Mouse (Mus musculus) neural tube, embryonic 12.5 days (tissue): ENCODE results near the gene Clasp1. TPM values are rescaled to one million over a fixed set of nuclear protein-coding genes. Genes with fewer than 3 reads are reported as not detected.

Experiments
- ATAC-seq: fragments of 200-750 bp; cut with Nextera tagmentation; 2 replicates; pipeline ENCODE4 v1.8.0; 2017; ENCODE audit warnings: low read depth, mild to moderate bottlenecking, moderate TSS enrichment, moderate library complexity; ENCODE audit not compliant: low FRiP score
- H3K27ac ChIP-seq: fragments of 300-500 bp; sonication (generic); 2 replicates; pipeline ENCODE4 v1.5.1; 2016
- H3K27me3 ChIP-seq: fragments of 300-500 bp; sonication (generic); replicated peaks from 2 replicates; pipeline ENCODE4 v1.6.1; 2016; ENCODE audit warnings: mild to moderate bottlenecking
- H3K36me3 ChIP-seq: fragments of 300-500 bp; sonication (generic); 2 replicates; pipeline ENCODE4 v1.6.1; 2016; ENCODE audit warnings: mild to moderate bottlenecking
- H3K4me1 ChIP-seq: fragments of 300-500 bp; sonication (generic); 2 replicates; pipeline ENCODE4 v1.6.1; 2016
- H3K4me2 ChIP-seq: fragments of 300-500 bp; sonication (generic); replicated peaks from 2 replicates; pipeline ENCODE4 v1.6.1; 2016; ENCODE audit warnings: mild to moderate bottlenecking
- H3K4me3 ChIP-seq: fragments of 300-500 bp; sonication (generic); 2 replicates; pipeline ENCODE4 v1.5.1; 2016
- H3K9ac ChIP-seq: fragments of 300-500 bp; sonication (generic); 2 replicates; pipeline ENCODE4 v1.6.1; 2016; ENCODE audit warnings: mild to moderate bottlenecking
- H3K9me3 ChIP-seq: fragments of 300-500 bp; sonication (generic); 2 replicates; pipeline ENCODE4 v1.6.1; 2016; ENCODE audit warnings: mild to moderate bottlenecking
- WGBS: fragments of 180-500 bp; shearing (Covaris S2); methylation state at CpG from one replicate; pipeline ENCODE4 v1.1.7; 2016; 5-methylcytosine and 5-hydroxymethylcytosine counted together
- polyA plus RNA-seq: library from polyadenylated mRNA; unstranded; fragments of >200 nt; fragmentation: Nextera tagmentation; extraction: Ambion mirVana; gene quantifications from 2 replicates; pipeline ENCODE4 v1.2.1, GENCODE M21; 2016

The Clasp1 gene
- polyA plus RNA-seq, 1 experiment from 2014 or later, result 132 TPM

- WGBS, result 86% methylated on average over 4 of the region's 4 CpGs
- H3K9me3 ChIP-seq, result no peaks in the 10 kb centered on the region
These were observed 20.4 kb downstream of the Clasp1 start for GRCm38 (mm10) chr1:118409249-118409648.

DNA sequence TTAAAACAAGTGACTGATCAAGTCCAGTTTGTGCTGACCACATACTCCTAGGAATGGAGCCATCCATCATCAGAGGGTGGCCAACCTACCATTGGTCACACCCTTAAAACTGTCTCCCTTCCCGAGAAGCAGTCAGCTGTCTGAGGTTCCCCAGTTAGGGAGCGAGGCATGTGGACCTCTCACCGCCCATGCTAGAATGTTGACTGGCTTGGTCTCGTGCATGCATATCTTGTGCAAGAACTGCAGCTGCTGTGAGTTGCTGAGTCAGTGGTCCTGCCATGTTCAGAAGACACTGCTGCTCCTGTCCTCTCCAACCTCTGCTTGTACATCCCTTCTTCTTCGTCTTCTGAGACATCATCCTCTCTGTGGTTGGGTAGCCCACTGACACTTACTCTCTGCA is 22.0 kb downstream of the Clasp1 start:
- no peaks in the 10 kb centered on the region for H3K4me1 ChIP-seq
- H3K27ac ChIP-seq, result no peak overlapping the region
- H3K9me3 ChIP-seq, result no peaks in the 10 kb centered on the region
- H3K4me2 ChIP-seq, result no peak overlapping the region
- no peaks in the 10 kb centered on the region for H3K27me3 ChIP-seq
- no peak for ATAC-seq
- H3K4me3 ChIP-seq, result no peak overlapping the region
- 91% methylated on average over 5 of the region's 5 CpGs for WGBS
- H3K36me3 ChIP-seq, result no peaks in the 10 kb centered on the region
- no peak overlapping the region for H3K9ac ChIP-seq

More at GRCm38 (mm10) chr1:118409249-118409648, 20.4 kb downstream of the Clasp1 start:
- Histone ChIP-seq H3K4me1 (no peaks in the 10 kb centered on the region), H3K27ac (no peak overlapping the region), H3K36me3 (0 out of 2 replicates have a peak, but pooled peaks cover 2% of the 10 kb centered on the region), H3K4me2 (no peak overlapping the region), H3K4me3 (no peak overlapping the region), H3K27me3 (no peaks in the 10 kb centered on the region), H3K9ac (no peak overlapping the region)
- no peak for ATAC-seq

- H3K9me3 ChIP-seq, result no peaks in the 10 kb centered on the region
- 94% methylated on average over 2 of the region's 2 CpGs for WGBS
- no peak overlapping the region for H3K27ac ChIP-seq
- H3K9ac ChIP-seq, result no peak overlapping the region
- H3K27me3 ChIP-seq, result no peaks in the 10 kb centered on the region
- no peak for ATAC-seq
- H3K4me2 ChIP-seq, result no peak overlapping the region
- no peak overlapping the region for H3K4me3 ChIP-seq
- no peaks in the 10 kb centered on the region for H3K4me1 ChIP-seq
- no peaks in the 10 kb centered on the region for H3K36me3 ChIP-seq
These were observed 24.3 kb downstream of the Clasp1 start for GRCm38 (mm10) chr1:118413169-118413568.

DNA sequence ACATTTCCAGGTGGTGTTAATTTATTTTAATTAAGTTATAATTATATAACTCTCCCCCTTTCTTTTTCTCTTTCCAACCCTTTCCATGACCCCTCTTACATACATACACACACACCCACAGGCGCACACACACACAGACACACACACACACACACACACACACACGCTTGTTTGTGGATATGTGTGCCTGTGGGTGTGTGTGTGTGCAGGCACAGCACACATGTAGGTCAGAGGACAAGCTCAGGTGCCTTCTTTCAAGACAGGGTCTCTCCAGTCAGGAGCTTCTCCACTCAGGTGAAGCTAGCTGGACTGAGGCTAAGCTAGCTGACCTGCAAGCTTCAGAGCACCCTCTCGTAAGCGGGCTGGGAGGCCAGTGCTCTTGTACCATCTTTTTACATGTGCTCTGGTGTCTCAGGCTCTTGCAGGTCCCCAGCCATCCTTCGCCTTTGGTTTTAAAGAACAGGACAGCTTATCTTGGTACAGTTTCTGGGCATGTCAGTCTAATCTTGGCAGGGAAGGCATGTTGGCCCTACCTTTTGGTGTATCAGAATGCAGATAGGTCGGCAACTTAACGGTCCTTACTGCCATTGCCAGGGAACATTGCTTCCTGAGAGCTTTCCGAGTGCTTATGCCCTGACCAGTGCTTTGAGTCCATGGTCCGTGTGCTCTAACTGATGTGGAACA is 28.3 kb downstream of the Clasp1 start:
- H3K4me1 ChIP-seq, result peaks cover 12% of the 10 kb centered on the region; the same call in 1 of the 2 replicates
- no peaks in the 10 kb centered on the region for H3K27me3 ChIP-seq
- H3K27ac ChIP-seq, result no peak overlapping the region
- peaks cover 21% of the 10 kb centered on the region for H3K36me3 ChIP-seq
- H3K9ac ChIP-seq, result no peak overlapping the region
- no peak overlapping the region for H3K4me3 ChIP-seq
- H3K4me2 ChIP-seq, result no peak overlapping the region
- WGBS, result 95% methylated on average over 9 of the region's 9 CpGs
- no peaks in the 10 kb centered on the region for H3K9me3 ChIP-seq
- ATAC-seq, result no peak

GRCm38 (mm10) chr1:118419399-118419798 is 30.5 kb downstream of the Clasp1 start:
- peaks cover 38% of the 10 kb centered on the region for H3K36me3 ChIP-seq
- no peaks in the 10 kb centered on the region for H3K9me3 ChIP-seq
- H3K4me3 ChIP-seq, result no peak overlapping the region
- peaks cover 13% of the 10 kb centered on the region; the same call in 1 of the 2 replicates for H3K4me1 ChIP-seq
- no peaks in the 10 kb centered on the region for H3K27me3 ChIP-seq
- H3K9ac ChIP-seq, result no peak overlapping the region
- no peak for ATAC-seq
- H3K4me2 ChIP-seq, result no peak overlapping the region
- H3K27ac ChIP-seq, result no peak overlapping the region
- 76% methylated on average over 8 of the region's 8 CpGs for WGBS

- ATAC-seq, result no peak
- Histone ChIP-seq H3K27ac (no peak overlapping the region), H3K4me3 (no peak overlapping the region), H3K4me2 (no peak overlapping the region), H3K36me3 (peaks cover 38% of the 10 kb centered on the region), H3K9ac (no peak overlapping the region), H3K4me1 (peaks cover 13% of the 10 kb centered on the region; the same call in 1 of the 2 replicates), H3K9me3 (no peaks in the 10 kb centered on the region), H3K27me3 (no peaks in the 10 kb centered on the region)
- 93% methylated on average over 3 of the region's 3 CpGs for WGBS
These were observed 32.3 kb downstream of the Clasp1 start for GRCm38 (mm10) chr1:118421149-118421548.

DNA sequence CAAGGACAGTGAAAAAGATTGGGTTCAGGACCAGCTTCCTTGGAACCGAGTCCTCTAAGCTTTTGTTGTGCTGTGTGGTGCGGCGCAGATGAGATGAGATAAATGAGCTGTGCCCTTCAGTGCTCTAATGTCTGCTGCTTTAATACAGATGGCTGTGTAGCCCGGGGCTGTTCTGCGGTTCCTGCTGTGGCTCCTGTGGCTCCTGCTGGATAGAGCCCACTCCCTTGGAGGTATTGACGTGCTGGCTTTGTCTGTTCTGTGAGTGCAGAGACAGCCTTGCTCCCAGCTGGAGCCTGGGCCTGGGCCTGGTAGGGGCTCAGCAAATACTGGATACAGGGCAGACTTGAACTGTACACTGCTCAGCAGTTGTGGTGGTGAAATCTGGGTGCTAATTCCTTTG is 34.0 kb downstream of the Clasp1 start:
- H3K9me3 ChIP-seq, result no peaks in the 10 kb centered on the region
- H3K4me1 ChIP-seq, result peaks cover 13% of the 10 kb centered on the region; the same call in 1 of the 2 replicates
- peaks cover 41% of the 10 kb centered on the region for H3K36me3 ChIP-seq
- no peak overlapping the region for H3K27ac ChIP-seq
- no peak overlapping the region for H3K9ac ChIP-seq
- 64% methylated on average over 6 of the region's 6 CpGs for WGBS
- ATAC-seq, result peak; percentile 77
- no peaks in the 10 kb centered on the region for H3K27me3 ChIP-seq
- H3K4me2 ChIP-seq, result no peak overlapping the region
- no peak overlapping the region for H3K4me3 ChIP-seq

DNA sequence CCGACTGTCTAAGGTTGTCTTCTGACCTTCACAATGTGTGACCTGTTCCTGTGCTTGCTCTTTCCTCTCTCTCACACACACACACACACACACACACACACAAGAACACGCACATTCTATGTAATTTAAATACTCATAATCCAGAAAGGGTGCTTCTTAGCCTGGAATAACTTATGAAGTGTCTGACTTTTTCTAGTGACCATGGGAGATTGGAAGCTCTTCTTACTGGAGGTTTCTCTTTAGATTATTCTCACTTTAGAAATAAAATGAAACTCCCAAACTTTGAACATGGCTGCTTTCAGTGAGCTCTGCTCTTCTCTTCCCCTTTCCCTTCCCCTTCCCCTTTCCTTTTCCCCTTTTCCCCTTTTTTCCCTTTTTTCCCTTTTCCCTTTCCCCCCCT is 37.1 kb downstream of the Clasp1 start:
- H3K27me3 ChIP-seq, result no peaks in the 10 kb centered on the region
- peaks cover 11% of the 10 kb centered on the region; the same call in 1 of the 2 replicates for H3K4me1 ChIP-seq
- peaks cover 29% of the 10 kb centered on the region for H3K36me3 ChIP-seq
- ATAC-seq, result no peak
- no peaks in the 10 kb centered on the region for H3K9me3 ChIP-seq
- H3K4me2 ChIP-seq, result no peak overlapping the region
- H3K4me3 ChIP-seq, result no peak overlapping the region
- 94% methylated on average over 2 of the region's 2 CpGs for WGBS
- no peak overlapping the region for H3K27ac ChIP-seq
- no peak overlapping the region for H3K9ac ChIP-seq

DNA sequence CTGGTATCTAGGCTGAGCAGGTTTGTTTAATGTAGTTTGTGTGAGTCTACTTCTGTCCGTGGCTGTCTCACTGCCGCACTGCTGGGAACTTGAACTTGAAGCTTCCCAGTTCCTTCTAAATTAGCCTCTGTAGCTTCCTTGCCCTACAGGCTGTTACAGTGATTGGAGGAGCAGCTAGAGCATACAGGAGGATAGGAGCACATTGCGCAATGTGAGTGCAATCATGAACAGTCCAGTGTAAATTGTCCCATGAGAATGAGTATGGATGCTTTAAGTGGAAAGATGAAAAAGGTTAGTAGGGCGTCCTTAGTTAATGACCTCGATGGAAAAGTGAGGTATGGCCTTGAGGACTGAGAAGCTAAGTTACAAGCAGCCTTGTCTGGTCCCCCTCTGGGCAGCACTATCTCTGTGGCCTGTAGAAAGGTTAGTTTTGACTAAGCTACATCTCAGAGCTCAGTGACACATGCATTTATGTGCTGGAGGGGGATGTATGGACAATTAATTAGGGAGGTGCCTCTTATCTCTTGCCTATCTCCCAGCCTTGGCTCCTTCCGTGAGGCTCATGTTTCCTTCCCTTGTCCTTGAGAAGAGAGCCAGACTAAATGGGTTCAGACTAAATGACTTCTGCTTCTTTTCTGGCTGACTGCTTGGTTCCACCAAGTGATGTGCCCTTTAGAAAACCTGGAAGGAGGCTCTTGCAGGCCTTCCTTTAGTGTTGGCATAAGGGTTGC is 39.7 kb downstream of the Clasp1 start:
- H3K4me2 ChIP-seq, result no peak overlapping the region
- no peak overlapping the region for H3K9ac ChIP-seq
- no peak for ATAC-seq
- H3K27ac ChIP-seq, result no peak overlapping the region
- no peaks in the 10 kb centered on the region for H3K27me3 ChIP-seq
- peaks cover 11% of the 10 kb centered on the region; the same call in 1 of the 2 replicates for H3K36me3 ChIP-seq
- WGBS, result 87% methylated on average over 6 of the region's 6 CpGs
- no peaks in the 10 kb centered on the region for H3K9me3 ChIP-seq
- H3K4me3 ChIP-seq, result no peak overlapping the region
- no peaks in the 10 kb centered on the region for H3K4me1 ChIP-seq

DNA sequence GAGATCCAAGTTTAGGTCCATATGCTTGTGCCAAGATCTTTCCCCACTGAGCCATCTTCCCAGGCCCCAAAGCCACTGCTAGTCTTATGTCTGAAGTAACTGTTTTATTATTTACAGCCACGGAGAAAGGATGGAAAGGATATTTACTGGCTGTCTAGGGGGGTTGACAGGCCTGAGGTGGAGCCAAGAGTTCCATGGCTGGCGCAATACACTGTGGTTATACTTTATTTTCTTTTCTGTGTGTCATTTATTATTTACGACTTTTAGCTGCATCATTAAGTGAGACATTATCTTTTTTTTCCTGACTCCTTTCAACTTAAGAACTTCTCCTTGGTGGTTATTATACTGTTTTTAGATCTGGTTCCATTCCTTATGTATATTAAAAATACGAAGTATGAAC is 42.7 kb downstream of the Clasp1 start:
- H3K27me3 ChIP-seq, result no peaks in the 10 kb centered on the region
- H3K27ac ChIP-seq, result no peak overlapping the region
- no peak overlapping the region for H3K4me2 ChIP-seq
- no peak overlapping the region for H3K4me3 ChIP-seq
- H3K36me3 ChIP-seq, result peaks cover 4% of the 10 kb centered on the region; the same call in 1 of the 2 replicates
- peaks cover 5% of the 10 kb centered on the region; the same call in 1 of the 2 replicates for H3K4me1 ChIP-seq
- H3K9ac ChIP-seq, result no peak overlapping the region
- ATAC-seq, result no peak
- 90% methylated on average over 4 of the region's 4 CpGs for WGBS
- no peaks in the 10 kb centered on the region for H3K9me3 ChIP-seq

- Histone ChIP-seq H3K4me1 (peaks cover 5% of the 10 kb centered on the region; the same call in 1 of the 2 replicates), H3K9ac (no peak overlapping the region), H3K9me3 (no peaks in the 10 kb centered on the region), H3K4me2 (peak overlapping the region; percentile 15; the same call in 1 of the 2 replicates), H3K27ac (peak overlapping the region; percentile 75), H3K27me3 (no peaks in the 10 kb centered on the region), H3K4me3 (no peak overlapping the region), H3K36me3 (no peaks in the 10 kb centered on the region)
- WGBS, result 42% methylated on average over 10 of the region's 10 CpGs
- peak; percentile 79 for ATAC-seq
These were observed 46.2 kb downstream of the Clasp1 start for GRCm38 (mm10) chr1:118435001-118435473.

DNA sequence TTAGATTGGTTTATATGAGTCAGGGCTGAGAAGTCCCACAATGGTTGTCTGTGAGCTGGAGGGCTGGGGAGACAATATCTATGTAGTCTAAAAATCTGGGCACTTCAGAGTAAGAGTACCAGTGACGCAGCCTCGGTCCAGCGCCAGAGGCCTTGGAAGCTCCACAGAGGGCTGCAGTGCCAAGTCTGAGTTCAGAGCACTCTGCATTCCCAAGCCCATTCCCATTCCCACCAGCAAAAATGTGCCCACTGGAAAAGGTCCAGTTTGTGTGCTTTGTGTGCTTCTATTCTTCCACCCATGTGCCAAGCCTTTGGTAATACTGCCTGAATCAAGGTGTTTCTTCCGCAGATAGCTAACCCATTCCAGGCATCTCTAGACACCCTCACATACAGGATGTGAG is 49.0 kb downstream of the Clasp1 start:
- no peak overlapping the region for H3K4me3 ChIP-seq
- 97% methylated on average over 4 of the region's 4 CpGs for WGBS
- no peaks in the 10 kb centered on the region for H3K9me3 ChIP-seq
- no peak for ATAC-seq
- H3K27me3 ChIP-seq, result no peaks in the 10 kb centered on the region
- no peak overlapping the region for H3K27ac ChIP-seq
- H3K9ac ChIP-seq, result no peak overlapping the region
- peaks cover 5% of the 10 kb centered on the region; the same call in 1 of the 2 replicates for H3K4me1 ChIP-seq
- H3K36me3 ChIP-seq, result no peaks in the 10 kb centered on the region
- no peak overlapping the region for H3K4me2 ChIP-seq
